Mouse (Mus musculus) E14TG2a.4 (cell line): Measurements from ENCODE around the gene Dennd6b.

Experiments used
- CTCF ChIP-seq: conservative IDR thresholded peaks from 2 replicates; pipeline ENCODE4 v1.5.1; 2014; ENCODE audit warnings: low read length
- POU5F1 ChIP-seq: IDR thresholded peaks from 2 replicates; pipeline ENCODE4 v1.6.1; 2014; ENCODE audit warnings: low read length, borderline replicate concordance

- TF ChIP-seq CTCF: no peak
- TF ChIP-seq POU5F1: no peak
Measured at GRCm38 (mm10) chr15:89169431-89169830, 26.9 kb downstream of the Dennd6b start.
